24 mouse cellular contexts compared by ENCODE assay signal in genomic region chr15:31166543-31167105, GRCm38 (mm10). TPM values are rescaled to one million over a fixed set of nuclear protein-coding genes. Genes with fewer than 3 reads are reported as not detected.
DNase-seq lines count a peak whose midpoint lies in the region; ATAC-seq and TF ChIP-seq lines count a peak whose summit lies in the region.
"Had no signal": no experiment of that assay in that cellular context is flagged by ENCODE, and none has a peak within 500 bp of the region (broad histone marks: within the 10 kb centered on the region; RNA-seq: fewer than 3 reads in every experiment).

No protein-coding gene starts in this region.

- H3K27ac ChIP-seq in spleen, adult 2 months (ENCODE audit: insufficient read depth, low read length): 0 out of 2 replicates have a peak overlapping the region, but pooled peaks have one; percentile 1
- H3K27ac ChIP-seq: forebrain, embryonic 10.5 days; heart, adult 2 months; heart, embryonic 13.5 days; hindbrain, embryonic 13.5 days; midbrain, embryonic 13.5 days; neural tube, embryonic 12.5 days had no signal

- WGBS in spleen, adult 2 months: 28% methylated on average over 9 of the region's 9 CpGs

- peaks cover 4% of the 10 kb centered on the region; the same call in 1 of the 2 replicates for H3K4me1 ChIP-seq in spleen, adult 2 months (ENCODE audit: control insufficient read depth, insufficient read depth, insufficient read length)
- H3K4me1 ChIP-seq: forebrain, embryonic 10.5 days; heart, embryonic 13.5 days; hindbrain, embryonic 13.5 days; midbrain, embryonic 13.5 days; neural tube, embryonic 12.5 days had no signal

- DNase-seq in spleen, adult 2 months (ENCODE audit: low read depth in 1 of 2, low spot score in 2 of 2): peak in 1 of 2 experiments; percentile 4
- DNase-seq in spleen, postnatal 10 days (ENCODE audit: low spot score in 2 of 2): no peak
- peak; percentile 23 for DNase-seq in induced T-regulatory cell, adult 2 months (ENCODE audit: low read depth)
- DNase-seq in thymus, postnatal 0 days (ENCODE audit: low spot score): peak; percentile 80
- no peak for DNase-seq in cerebellum, postnatal 25 days
- no peak for DNase-seq in cerebellum, adult 18-20 months
- DNase-seq: adrenal gland, postnatal 25 days; cerebellum, adult 11 months; cerebellum, postnatal 10 days; gastrocnemius, postnatal 14 days; heart, adult 2 months; kidney, adult 2 months; kidney, postnatal 10 days; lung, postnatal 10 days; right cerebral cortex, postnatal 14 days; spleen, adult 18-20 months had no signal

- H3K4me3 ChIP-seq in spleen, adult 2 months (ENCODE audit: extremely low read depth, insufficient read depth, insufficient read length): no peak overlapping the region
- H3K4me3 ChIP-seq: forebrain, embryonic 10.5 days; heart, adult 2 months; heart, embryonic 13.5 days; hindbrain, embryonic 13.5 days; megakaryocyte, embryonic 14.5 days; midbrain, embryonic 13.5 days; neural tube, embryonic 12.5 days had no signal

- no peak for ATAC-seq in cerebellum, adult (ENCODE audit: insufficient number of reproducible peaks, low FRiP score, low TSS enrichment)
- ATAC-seq: forebrain, embryonic 16.5 days; midbrain, embryonic 13.5 days had no signal

- TF ChIP-seq CTCF in spleen, adult 2 months (IDR thresholded peaks at IDR 0.05; ENCODE audit: extremely low read depth, insufficient read depth, insufficient read length, insufficient replicate concordance): no peak

- H3K36me3 ChIP-seq in spleen, adult 2 months (ENCODE audit: control insufficient read depth, insufficient read depth, low read length): no peaks in the 10 kb centered on the region
- H3K36me3 ChIP-seq: forebrain, embryonic 10.5 days; heart, embryonic 13.5 days; hindbrain, embryonic 13.5 days; midbrain, embryonic 13.5 days; neural tube, embryonic 12.5 days had no signal

- no peak for TF ChIP-seq POLR2A in spleen, adult 2 months (IDR thresholded peaks at IDR 0.05; ENCODE audit: low read depth, low read length)

- no peaks in the 10 kb centered on the region for H3K27me3 ChIP-seq in spleen, adult 2 months (ENCODE audit: control insufficient read depth, insufficient read depth, low read length)
- H3K27me3 ChIP-seq: heart, embryonic 13.5 days; hindbrain, embryonic 13.5 days; midbrain, embryonic 13.5 days; neural tube, embryonic 12.5 days had no signal

RNA-seq across cellular contexts. Expression of gene Dap, which starts 57.5 kb away (rescaled TPM):
- 34.2 and 36.6 TPM in 2 replicates for polyA plus RNA-seq in spleen, adult 2 months (2012; rRNA removed)
- 88.6 and 89.5 TPM in 2 replicates for polyA plus RNA-seq in thymus, postnatal 0 days (2015; fragmentation: Nextera tagmentation; extraction: Ambion mirVana)

Comparison
In these comparisons a context has a peak if more than half of its experiments do, and no peak if none do; other contexts are left out.
1. DNase-seq: peak in induced T-regulatory cell, adult 2 months (single experiment) and thymus, postnatal 0 days (single experiment); none in spleen, postnatal 10 days (0 of 2), cerebellum, postnatal 25 days (0 of 2) and cerebellum, adult 18-20 months (0 of 2).